Mouse (Mus musculus) forebrain, embryonic 15.5 days (tissue): ENCODE measurements around the gene Lgi1. TPM values are rescaled to one million over a fixed set of nuclear protein-coding genes. Genes with fewer than 3 reads are reported as not detected.

ENCODE experiments used
- ATAC-seq: fragments of 200-750 bp; cut with Nextera tagmentation; replicated peaks from 2 replicates; pipeline ENCODE4 v1.8.0; 2017; ENCODE audit warnings: mild to moderate bottlenecking, moderate TSS enrichment, moderate library complexity
- H3K27ac ChIP-seq: fragments of 300-500 bp; sonication (generic); replicated peaks from 2 replicates; pipeline ENCODE4 v1.5.1; 2015; ENCODE audit warnings: mild to moderate bottlenecking, inconsistent platforms
- H3K27me3 ChIP-seq: fragments of 300-500 bp; sonication (generic); 2 replicates; pipeline ENCODE4 v1.6.1; 2015; ENCODE audit warnings: inconsistent platforms
- H3K36me3 ChIP-seq: fragments of 300-500 bp; sonication (generic); 2 replicates; pipeline ENCODE4 v1.6.1; 2015; ENCODE audit warnings: mild to moderate bottlenecking, inconsistent platforms
- H3K4me1 ChIP-seq: fragments of 300-500 bp; sonication (generic); 2 replicates; pipeline ENCODE4 v1.6.1; 2015; ENCODE audit warnings: inconsistent platforms
- H3K4me2 ChIP-seq: fragments of 300-500 bp; sonication (generic); replicated peaks from 2 replicates; pipeline ENCODE4 v1.6.1; 2015; ENCODE audit warnings: mild to moderate bottlenecking, inconsistent platforms
- H3K4me3 ChIP-seq: fragments of 300-500 bp; sonication (generic); 2 replicates; pipeline ENCODE4 v1.5.1; 2015; ENCODE audit warnings: mild to moderate bottlenecking, inconsistent platforms
- H3K9ac ChIP-seq: fragments of 300-500 bp; sonication (generic); replicated peaks from 2 replicates; pipeline ENCODE4 v1.6.1; 2015; ENCODE audit warnings: mild to moderate bottlenecking, inconsistent platforms
- H3K9me3 ChIP-seq: fragments of 300-500 bp; sonication (generic); 2 replicates; pipeline ENCODE4 v1.6.1; 2016; ENCODE audit warnings: inconsistent platforms
- WGBS: fragments of 180-500 bp; shearing (Covaris S2); methylation state at CpG from one replicate; pipeline ENCODE4 v1.1.7; 2015; ENCODE audit warnings: mixed read lengths; 5-methylcytosine and 5-hydroxymethylcytosine counted together
- polyA plus RNA-seq: library from polyadenylated mRNA; unstranded; fragments of >200 nt; fragmentation: Nextera tagmentation; extraction: Ambion mirVana; gene quantifications from 2 replicates; pipeline ENCODE4 v1.2.1, GENCODE M21; 2015

Gene Lgi1
- polyA plus RNA-seq, 1 experiment from 2014 or later: 14.4 TPM

DNA sequence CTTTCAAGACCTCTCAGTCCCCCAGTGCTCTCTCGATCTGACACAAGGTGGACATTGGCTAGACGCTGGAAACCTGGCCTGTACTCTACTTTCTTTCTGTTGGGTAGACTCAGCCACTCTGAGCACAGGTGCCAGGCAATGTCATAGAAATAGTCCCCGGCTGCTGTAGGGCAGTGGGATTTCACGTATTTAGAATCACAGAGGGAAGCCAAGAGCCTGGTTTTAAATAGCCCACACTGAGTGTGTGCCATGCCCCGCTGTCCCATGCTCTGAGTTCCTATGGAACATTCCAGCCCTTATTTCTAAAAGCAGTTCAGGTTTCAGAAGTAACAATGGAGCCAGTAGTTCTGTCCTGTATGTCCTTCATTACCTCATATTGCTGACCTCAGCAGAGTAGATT, 3.1 kb downstream of the Lgi1 start:
- H3K4me1 ChIP-seq: peaks cover 15% of the 10 kb centered on the region
- ATAC-seq: no peak
- H3K4me3 ChIP-seq: no peak overlapping the region
- no peak overlapping the region for H3K4me2 ChIP-seq
- no peak overlapping the region for H3K9ac ChIP-seq
- H3K27me3 ChIP-seq: no peaks in the 10 kb centered on the region
- no peak overlapping the region for H3K27ac ChIP-seq
- no peaks in the 10 kb centered on the region for H3K9me3 ChIP-seq
- WGBS: 80% methylated on average over 5 of the region's 5 CpGs
- H3K36me3 ChIP-seq: no peaks in the 10 kb centered on the region

DNA sequence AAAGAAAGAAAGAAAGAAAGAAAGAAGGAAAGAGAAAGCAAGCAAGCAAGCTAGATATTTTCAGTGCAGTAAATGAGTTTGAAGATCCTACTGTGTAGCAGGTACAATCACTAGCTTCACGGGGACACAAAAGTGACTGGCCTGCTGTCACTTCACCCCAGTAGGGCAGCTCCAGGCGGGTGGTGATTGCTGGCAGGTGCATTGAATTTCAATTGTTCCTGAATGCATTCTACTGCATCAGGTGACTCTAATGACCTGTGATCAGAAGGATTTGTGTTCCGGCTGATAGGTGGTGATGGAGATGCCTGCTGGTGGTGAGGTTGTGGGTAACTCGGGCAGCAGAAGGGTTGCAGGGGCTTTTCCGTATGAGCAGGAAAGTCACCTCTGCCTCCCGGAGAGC, 6.7 kb downstream of the Lgi1 start:
- H3K9me3 ChIP-seq: no peaks in the 10 kb centered on the region
- WGBS: 26% methylated on average over 6 of the region's 6 CpGs
- ATAC-seq: no peak
- no peaks in the 10 kb centered on the region for H3K27me3 ChIP-seq
- no peak overlapping the region for H3K27ac ChIP-seq
- H3K4me3 ChIP-seq: no peak overlapping the region
- no peaks in the 10 kb centered on the region for H3K4me1 ChIP-seq
- H3K36me3 ChIP-seq: no peaks in the 10 kb centered on the region
- H3K4me2 ChIP-seq: no peak overlapping the region
- H3K9ac ChIP-seq: no peak overlapping the region

DNA sequence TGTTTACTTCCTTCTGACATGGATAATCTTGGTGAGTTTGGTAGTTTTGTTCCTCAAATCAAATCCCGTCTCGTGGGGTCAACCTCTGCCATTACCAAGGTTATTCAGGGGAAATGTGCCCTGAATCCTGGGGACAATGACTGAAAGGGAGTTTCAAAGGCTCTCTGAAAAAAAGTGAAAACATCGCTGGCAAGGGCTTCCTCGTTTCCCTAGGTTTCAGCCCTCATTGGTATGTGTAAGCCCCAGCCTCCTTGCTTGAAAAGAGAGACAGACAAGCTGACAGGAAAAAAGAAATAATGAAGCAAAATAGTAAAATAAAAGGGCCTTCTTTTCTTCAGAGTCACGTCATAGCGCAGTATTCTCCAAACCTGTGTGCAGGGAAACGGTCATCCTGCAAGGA, 9.5 kb downstream of the Lgi1 start:
- Histone ChIP-seq H3K27ac (no peak overlapping the region), H3K4me3 (no peak overlapping the region), H3K9ac (no peak overlapping the region), H3K4me2 (no peak overlapping the region), H3K36me3 (no peaks in the 10 kb centered on the region), H3K9me3 (no peaks in the 10 kb centered on the region), H3K27me3 (no peaks in the 10 kb centered on the region), H3K4me1 (no peaks in the 10 kb centered on the region)
- ATAC-seq: no peak
- WGBS: 38% methylated on average over 7 of the region's 7 CpGs

DNA sequence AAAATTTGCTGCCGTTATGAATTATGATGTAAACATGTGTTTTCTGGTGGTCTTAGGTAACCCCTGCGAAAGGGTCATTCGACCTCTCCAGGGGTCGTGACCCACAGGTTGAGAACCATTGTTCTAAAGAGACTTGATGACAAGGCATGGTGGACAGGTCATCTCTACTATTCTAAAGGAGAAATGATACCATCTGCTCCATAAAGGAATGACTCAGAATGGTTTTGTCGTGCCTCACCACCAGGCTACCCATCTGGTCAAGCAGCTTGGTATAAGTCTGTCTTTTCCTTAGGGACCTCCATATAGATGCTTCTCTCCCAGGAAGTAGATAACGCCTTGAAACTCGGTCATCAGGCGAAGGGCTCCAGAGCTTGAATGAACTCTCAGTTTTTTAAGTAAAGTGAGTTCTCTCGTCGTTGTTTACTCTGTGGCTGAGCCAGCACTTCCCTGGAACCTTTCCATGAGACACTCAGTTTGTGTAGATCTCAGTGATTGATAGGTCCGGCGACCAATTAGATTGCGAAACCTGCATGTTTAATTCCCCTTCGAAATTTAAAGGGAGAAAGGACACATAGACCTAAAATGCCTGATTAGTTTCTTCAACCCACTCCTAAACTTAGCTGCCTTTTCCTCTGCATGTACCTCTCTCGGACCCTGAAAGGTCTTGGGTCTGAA, 10.5 kb downstream of the Lgi1 start:
- Histone ChIP-seq H3K9me3 (no peaks in the 10 kb centered on the region), H3K36me3 (no peaks in the 10 kb centered on the region), H3K27ac (no peak overlapping the region), H3K4me3 (no peak overlapping the region), H3K9ac (no peak overlapping the region), H3K4me2 (no peak overlapping the region), H3K4me1 (no peaks in the 10 kb centered on the region), H3K27me3 (no peaks in the 10 kb centered on the region)
- no peak for ATAC-seq
- 89% methylated on average over 15 of the region's 15 CpGs for WGBS

DNA sequence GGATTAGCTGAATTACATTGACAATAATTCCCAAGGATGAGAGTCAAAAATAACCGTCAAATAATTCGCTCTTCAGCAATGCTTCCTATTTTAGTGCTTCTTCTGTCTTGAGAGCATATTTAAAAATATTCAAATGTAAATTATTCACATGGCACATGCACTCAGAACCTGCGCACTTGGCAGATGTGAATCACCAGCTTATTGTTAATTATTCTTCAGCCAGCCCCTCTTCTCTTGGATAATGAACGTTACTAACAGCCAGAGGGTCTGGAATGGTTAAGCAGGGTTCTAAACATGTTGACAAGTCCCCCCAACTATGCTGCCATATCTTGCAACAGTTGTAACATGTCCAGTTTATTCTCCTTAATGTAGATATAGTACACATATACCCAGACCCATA, 11.9 kb downstream of the Lgi1 start:
- Histone ChIP-seq H3K36me3 (no peaks in the 10 kb centered on the region), H3K27ac (no peak overlapping the region), H3K4me2 (no peak overlapping the region), H3K4me3 (no peak overlapping the region), H3K27me3 (no peaks in the 10 kb centered on the region), H3K4me1 (no peaks in the 10 kb centered on the region), H3K9me3 (no peaks in the 10 kb centered on the region), H3K9ac (no peak overlapping the region)
- WGBS: 66% methylated on average over 4 of the region's 4 CpGs
- ATAC-seq: no peak

DNA sequence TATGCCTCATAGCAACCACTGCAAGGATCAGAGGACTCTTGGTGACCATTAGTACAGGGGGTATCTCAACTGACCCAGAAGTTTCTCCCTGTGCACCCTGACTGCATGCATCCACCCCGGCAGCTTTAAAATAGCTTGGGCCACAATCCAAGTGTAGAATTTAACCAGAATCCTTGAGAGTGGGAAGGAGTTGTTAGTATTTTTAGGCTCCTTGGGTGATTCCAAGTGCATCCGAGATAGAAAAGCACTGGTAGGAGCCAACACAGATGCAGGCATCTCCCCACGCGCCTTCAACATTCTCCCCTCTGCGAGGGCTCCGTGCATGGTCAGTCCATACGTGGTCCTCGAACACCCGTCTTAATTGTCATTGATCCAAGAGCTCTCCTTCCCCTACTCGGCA, 15.9 kb downstream of the Lgi1 start:
- 93% methylated on average over 10 of the region's 10 CpGs for WGBS
- no peaks in the 10 kb centered on the region for H3K36me3 ChIP-seq
- H3K4me3 ChIP-seq: no peak overlapping the region
- H3K27me3 ChIP-seq: no peaks in the 10 kb centered on the region
- H3K4me2 ChIP-seq: no peak overlapping the region
- H3K9ac ChIP-seq: no peak overlapping the region
- H3K27ac ChIP-seq: no peak overlapping the region
- H3K4me1 ChIP-seq: no peaks in the 10 kb centered on the region
- no peaks in the 10 kb centered on the region for H3K9me3 ChIP-seq
- no peak for ATAC-seq

DNA sequence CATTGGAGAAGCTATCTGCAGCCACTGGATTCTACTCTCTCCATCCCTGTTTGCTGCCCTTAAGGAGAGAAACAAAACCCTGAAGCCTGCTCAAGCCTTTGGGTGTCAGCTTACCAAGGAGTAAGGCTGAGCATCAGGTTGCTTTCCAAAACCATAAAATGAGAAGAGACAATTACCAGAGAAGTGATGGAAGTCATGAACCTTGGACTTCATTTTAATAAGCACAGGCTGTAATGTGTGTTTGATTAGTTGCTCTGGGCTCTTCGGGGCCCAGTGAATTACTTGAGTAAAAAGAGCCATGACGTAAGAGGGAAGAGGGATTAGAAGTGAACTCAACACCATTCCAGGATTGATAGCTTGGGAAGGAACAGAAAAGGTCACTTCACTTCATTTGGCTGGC, 18.1 kb downstream of the Lgi1 start:
- H3K9me3 ChIP-seq: no peaks in the 10 kb centered on the region
- 36% methylated on average over 2 of the region's 2 CpGs for WGBS
- H3K4me1 ChIP-seq: no peaks in the 10 kb centered on the region
- no peak overlapping the region for H3K4me3 ChIP-seq
- no peak overlapping the region for H3K9ac ChIP-seq
- H3K4me2 ChIP-seq: no peak overlapping the region
- no peaks in the 10 kb centered on the region for H3K36me3 ChIP-seq
- no peaks in the 10 kb centered on the region for H3K27me3 ChIP-seq
- H3K27ac ChIP-seq: no peak overlapping the region
- no peak for ATAC-seq

DNA sequence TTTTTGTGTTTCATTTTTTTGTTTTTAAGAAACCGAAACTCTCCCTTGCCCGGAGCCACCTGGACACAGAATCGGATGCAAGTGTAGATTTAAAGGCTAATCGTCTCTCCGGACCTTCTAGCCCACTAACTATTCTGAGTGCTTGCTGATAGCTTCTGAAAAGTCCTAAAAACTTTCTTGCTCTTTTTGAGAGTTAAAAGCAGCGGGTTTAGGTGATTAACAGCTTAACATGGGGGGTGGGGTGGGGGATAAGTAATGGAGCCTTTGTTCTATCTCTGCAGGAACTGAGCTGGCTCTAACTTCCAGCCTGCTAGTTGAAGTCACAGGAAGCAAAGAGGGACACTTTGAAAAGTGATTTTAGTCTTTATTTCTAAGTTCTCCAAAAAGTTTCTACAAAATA, 24.2 kb downstream of the Lgi1 start:
- Histone ChIP-seq H3K4me2 (no peak overlapping the region), H3K4me3 (no peak overlapping the region), H3K4me1 (no peaks in the 10 kb centered on the region), H3K36me3 (no peaks in the 10 kb centered on the region), H3K27ac (no peak overlapping the region), H3K9me3 (no peaks in the 10 kb centered on the region), H3K27me3 (no peaks in the 10 kb centered on the region), H3K9ac (no peak overlapping the region)
- no peak for ATAC-seq
- WGBS: 58% methylated on average over 6 of the region's 6 CpGs

DNA sequence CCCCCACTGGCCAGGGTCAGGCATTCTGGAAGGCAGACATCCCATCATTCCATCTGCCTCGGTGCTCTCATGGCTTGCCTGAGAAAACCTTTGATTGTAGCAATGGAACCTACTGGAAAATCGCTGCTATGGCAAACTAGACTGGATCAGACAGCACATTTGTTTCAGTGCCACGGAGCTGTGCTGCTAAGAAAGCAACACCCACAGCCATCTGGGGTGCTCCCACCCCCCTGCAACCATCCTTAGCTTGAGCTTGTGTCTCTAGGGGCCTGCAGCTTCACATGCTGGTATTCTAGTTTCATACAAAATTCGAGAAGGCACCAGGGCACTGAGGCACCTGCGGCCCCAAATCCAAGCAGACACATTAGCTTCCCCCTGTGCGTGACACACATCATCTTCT, 27.1 kb downstream of the Lgi1 start:
- no peaks in the 10 kb centered on the region for H3K9me3 ChIP-seq
- H3K4me1 ChIP-seq: no peaks in the 10 kb centered on the region
- H3K9ac ChIP-seq: no peak overlapping the region
- no peaks in the 10 kb centered on the region for H3K36me3 ChIP-seq
- no peak overlapping the region for H3K4me3 ChIP-seq
- 85% methylated on average over 6 of the region's 6 CpGs for WGBS
- H3K27ac ChIP-seq: no peak overlapping the region
- no peak overlapping the region for H3K4me2 ChIP-seq
- H3K27me3 ChIP-seq: no peaks in the 10 kb centered on the region
- ATAC-seq: no peak

DNA sequence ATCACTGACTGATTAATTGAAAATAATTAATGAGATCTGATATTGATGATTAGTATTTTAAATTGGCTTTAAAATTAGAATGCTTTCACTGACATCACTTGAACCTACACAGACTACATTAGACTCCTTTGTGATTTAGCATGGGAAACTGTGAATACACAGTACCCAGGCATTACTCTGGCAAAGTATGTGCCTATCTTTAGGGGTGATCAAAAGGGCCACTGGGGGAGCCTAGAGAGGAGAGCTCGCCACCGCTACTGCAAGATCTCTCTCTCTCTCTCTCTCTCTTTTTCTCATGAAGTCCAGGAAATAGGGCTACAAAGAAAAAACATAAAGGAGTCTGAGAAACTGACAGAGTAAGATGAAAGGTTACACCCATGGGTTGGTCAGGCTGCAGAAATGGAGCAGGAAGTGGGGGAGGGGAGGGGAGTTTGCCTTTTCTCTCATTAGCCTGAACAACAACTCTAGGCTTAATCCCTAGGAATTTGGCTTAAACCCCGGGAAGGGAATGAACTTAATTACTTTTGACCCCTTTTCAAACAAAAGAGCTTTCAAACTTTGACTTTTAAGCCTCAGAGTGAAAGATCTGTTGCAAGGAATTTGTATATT, 33.8 kb downstream of the Lgi1 start:
- no peaks in the 10 kb centered on the region for H3K9me3 ChIP-seq
- no peak overlapping the region for H3K4me2 ChIP-seq
- H3K9ac ChIP-seq: no peak overlapping the region
- WGBS: 7% methylated on average over 3 of the region's 3 CpGs
- H3K27me3 ChIP-seq: no peaks in the 10 kb centered on the region
- no peak overlapping the region for H3K4me3 ChIP-seq
- H3K27ac ChIP-seq: no peak overlapping the region
- no peaks in the 10 kb centered on the region for H3K4me1 ChIP-seq
- ATAC-seq: no peak
- no peaks in the 10 kb centered on the region for H3K36me3 ChIP-seq

DNA sequence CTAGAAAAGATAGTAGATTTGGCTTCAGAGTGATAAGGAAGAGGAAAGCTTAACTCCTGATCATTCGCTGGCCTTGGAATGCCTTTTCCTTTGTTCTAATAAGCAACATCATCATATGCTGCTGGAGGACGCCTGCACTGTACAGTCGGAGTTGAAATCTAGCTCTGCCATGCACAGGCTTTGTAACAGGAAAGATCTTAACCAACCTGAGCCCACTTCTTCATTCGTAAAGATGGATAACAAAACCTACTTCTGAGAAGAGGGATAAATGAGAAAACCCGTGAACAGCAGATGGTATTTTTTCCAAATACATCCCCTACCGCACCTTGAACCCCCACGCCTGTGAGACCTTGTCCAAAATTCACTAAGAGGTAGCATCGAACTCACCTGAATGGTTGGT, 43.8 kb downstream of the Lgi1 start:
- Histone ChIP-seq H3K27ac (no peak overlapping the region), H3K4me1 (no peaks in the 10 kb centered on the region), H3K36me3 (no peaks in the 10 kb centered on the region), H3K9me3 (no peaks in the 10 kb centered on the region), H3K27me3 (no peaks in the 10 kb centered on the region), H3K4me3 (no peak overlapping the region), H3K9ac (no peak overlapping the region), H3K4me2 (no peak overlapping the region)
- 94% methylated on average over 8 of the region's 8 CpGs for WGBS
- ATAC-seq: no peak

DNA sequence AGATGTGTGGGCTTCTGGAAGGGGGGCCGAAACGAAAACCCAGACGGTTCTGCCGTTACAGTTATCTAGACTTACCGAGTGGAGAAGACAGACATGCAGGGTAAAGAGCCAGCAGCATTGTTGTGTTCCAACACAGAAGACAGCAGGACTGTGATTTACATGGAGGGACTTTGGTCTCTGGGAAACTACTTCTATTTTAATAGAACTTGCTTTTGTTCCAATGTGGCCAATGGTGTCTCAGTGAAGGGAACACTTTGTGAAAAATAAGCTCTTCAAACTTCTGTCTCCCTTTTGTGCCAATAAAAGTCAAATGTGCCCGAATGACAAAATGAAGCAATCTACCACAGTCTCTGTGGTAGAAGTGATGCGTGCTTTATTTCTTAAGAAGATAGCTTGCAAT, 50.8 kb downstream of the Lgi1 start:
- no peaks in the 10 kb centered on the region for H3K27me3 ChIP-seq
- no peak overlapping the region for H3K4me3 ChIP-seq
- WGBS: 88% methylated on average over 7 of the region's 7 CpGs
- no peaks in the 10 kb centered on the region for H3K4me1 ChIP-seq
- no peak overlapping the region for H3K9ac ChIP-seq
- ATAC-seq: no peak
- H3K9me3 ChIP-seq: no peaks in the 10 kb centered on the region
- no peak overlapping the region for H3K4me2 ChIP-seq
- no peak overlapping the region for H3K27ac ChIP-seq
- H3K36me3 ChIP-seq: no peaks in the 10 kb centered on the region
